Mouse (Mus musculus): ENCODE data around the gene Camkk2. TPM values are rescaled to one million over a fixed set of nuclear protein-coding genes. Genes with fewer than 3 reads are reported as not detected.

Gene Camkk2
- polyA plus RNA-seq, 1 experiment from 2014 or later, result 29.3 TPM

DNA sequence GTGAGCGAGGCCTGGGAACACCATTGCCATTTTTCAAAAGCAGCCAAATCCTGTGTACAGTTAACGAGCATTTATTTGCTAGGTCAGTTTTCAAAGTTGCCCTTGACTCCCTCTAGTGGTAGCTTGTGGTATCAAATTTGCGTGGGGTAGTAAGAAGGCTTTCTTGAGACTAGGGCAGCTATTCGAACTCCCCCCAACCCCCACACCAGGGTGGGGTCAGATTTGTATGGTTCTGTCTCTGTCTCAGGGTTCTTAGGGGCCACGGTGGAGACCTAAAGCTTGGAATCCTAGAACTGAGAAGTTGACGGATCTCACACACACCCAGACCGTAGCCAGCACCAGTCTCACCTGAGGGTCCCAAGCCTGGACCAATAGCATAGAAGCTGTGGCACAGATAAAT, 53.1 kb downstream of the Camkk2 start:
- DNase-seq (ENCODE audit: low spot score), result peak; percentile 64
- 26% methylated on average over 7 of the region's 7 CpGs for WGBS
- no peak overlapping the region for H3K27ac ChIP-seq
- H3K4me3 ChIP-seq, result no peak overlapping the region
- H3K27me3 ChIP-seq (ENCODE audit: insufficient read depth, poor library complexity, severe bottlenecking), result no peaks in the 10 kb centered on the region
- no peaks in the 10 kb centered on the region for H3K4me1 ChIP-seq (replicated peaks)
- H3K36me3 ChIP-seq, result peaks cover 7% of the 10 kb centered on the region
- H3K9me3 ChIP-seq, result no peaks in the 10 kb centered on the region

- 87% methylated on average over 13 of the region's 13 CpGs for WGBS
- peaks cover 4% of the 10 kb centered on the region for H3K36me3 ChIP-seq
- H3K27me3 ChIP-seq (ENCODE audit: insufficient read depth, poor library complexity, severe bottlenecking), result no peaks in the 10 kb centered on the region
- H3K27ac ChIP-seq, result no peak overlapping the region
- no peaks in the 10 kb centered on the region for H3K4me1 ChIP-seq (replicated peaks)
- H3K9me3 ChIP-seq, result no peaks in the 10 kb centered on the region
- no peak for DNase-seq (ENCODE audit: low spot score)
- no peak overlapping the region for H3K4me3 ChIP-seq
These were observed 53.8 kb downstream of the Camkk2 start for GRCm38 (mm10) chr5:122725453-122725852.

DNA sequence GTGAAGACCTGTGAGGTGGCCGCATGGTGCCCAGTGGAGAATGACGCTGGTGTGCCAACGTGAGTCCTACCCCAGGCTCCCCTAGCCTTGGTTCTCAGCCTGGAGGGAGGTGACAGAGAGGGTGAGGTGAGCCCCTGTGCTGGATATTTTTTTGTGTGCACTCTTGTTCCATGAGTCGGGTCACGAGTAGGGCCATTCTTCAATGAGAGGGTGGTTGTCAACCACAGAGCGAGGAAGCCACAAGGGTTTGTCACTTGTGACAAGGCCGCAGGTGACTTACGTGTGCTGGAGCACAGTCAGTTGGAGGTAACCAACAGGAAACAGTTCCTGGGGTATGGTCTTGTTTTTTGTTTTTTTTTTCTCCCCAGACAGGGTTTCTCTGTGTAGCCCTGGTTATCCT, 60.0 kb downstream of the Camkk2 start:
- Histone ChIP-seq H3K27me3 (ENCODE audit: insufficient read depth, poor library complexity, severe bottlenecking) (no peaks in the 10 kb centered on the region), H3K27ac (no peak overlapping the region), H3K4me1 (replicated peaks) (no peaks in the 10 kb centered on the region), H3K36me3 (no peaks in the 10 kb centered on the region), H3K9me3 (0 out of 2 replicates have a peak, but pooled peaks cover 2% of the 10 kb centered on the region), H3K4me3 (no peak overlapping the region)
- WGBS, result 95% methylated on average over 8 of the region's 8 CpGs
- no peak for DNase-seq (ENCODE audit: low spot score)

GRCm38 (mm10) chr5:122718400-122718799, 60.8 kb downstream of the Camkk2 start:
- WGBS, result 88% methylated on average over 7 of the region's 7 CpGs
- Histone ChIP-seq H3K36me3 (no peaks in the 10 kb centered on the region), H3K27me3 (ENCODE audit: insufficient read depth, poor library complexity, severe bottlenecking) (no peaks in the 10 kb centered on the region), H3K4me1 (replicated peaks) (no peaks in the 10 kb centered on the region), H3K4me3 (no peak overlapping the region), H3K9me3 (0 out of 2 replicates have a peak, but pooled peaks cover 2% of the 10 kb centered on the region), H3K27ac (no peak overlapping the region)
- DNase-seq (ENCODE audit: low spot score), result no peak

GRCm38 (mm10) chr5:122716793-122717192, 62.4 kb downstream of the Camkk2 start:
- 90% methylated on average over 2 of the region's 2 CpGs for WGBS
- DNase-seq (ENCODE audit: low spot score), result no peak
- H3K27me3 ChIP-seq (ENCODE audit: insufficient read depth, poor library complexity, severe bottlenecking), result no peaks in the 10 kb centered on the region
- 0 out of 2 replicates have a peak, but pooled peaks cover 7% of the 10 kb centered on the region for H3K9me3 ChIP-seq
- no peak overlapping the region for H3K27ac ChIP-seq
- H3K4me1 ChIP-seq (replicated peaks), result no peaks in the 10 kb centered on the region
- H3K36me3 ChIP-seq, result no peaks in the 10 kb centered on the region
- H3K4me3 ChIP-seq, result no peak overlapping the region

DNA sequence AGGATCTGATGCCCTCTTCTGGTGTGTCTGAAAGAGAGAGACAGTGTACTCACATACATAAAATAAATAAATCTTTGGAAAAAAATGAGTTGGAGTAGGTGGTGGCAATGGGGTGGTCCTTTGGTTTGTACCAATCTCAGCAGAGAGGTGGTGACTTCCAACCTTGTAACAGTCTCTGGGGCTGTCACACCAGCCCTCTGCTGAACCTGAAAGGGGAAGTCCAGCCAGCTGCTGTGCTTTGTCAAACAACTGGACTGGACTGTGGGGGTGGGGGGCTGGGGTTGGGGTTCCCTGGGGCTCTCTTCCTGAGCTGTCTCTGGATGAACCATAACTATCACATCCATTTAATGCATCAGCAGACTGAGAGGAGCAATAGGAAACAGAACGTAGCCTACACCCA, 63.5 kb downstream of the Camkk2 start:
- DNase-seq (ENCODE audit: low spot score), result no peak
- Histone ChIP-seq H3K4me3 (no peak overlapping the region), H3K4me1 (replicated peaks) (no peaks in the 10 kb centered on the region), H3K27ac (no peak overlapping the region), H3K27me3 (ENCODE audit: insufficient read depth, poor library complexity, severe bottlenecking) (no peaks in the 10 kb centered on the region), H3K36me3 (no peaks in the 10 kb centered on the region), H3K9me3 (0 out of 2 replicates have a peak, but pooled peaks cover 7% of the 10 kb centered on the region)
- 74% methylated on average over 1 of the region's 1 CpGs for WGBS

DNA sequence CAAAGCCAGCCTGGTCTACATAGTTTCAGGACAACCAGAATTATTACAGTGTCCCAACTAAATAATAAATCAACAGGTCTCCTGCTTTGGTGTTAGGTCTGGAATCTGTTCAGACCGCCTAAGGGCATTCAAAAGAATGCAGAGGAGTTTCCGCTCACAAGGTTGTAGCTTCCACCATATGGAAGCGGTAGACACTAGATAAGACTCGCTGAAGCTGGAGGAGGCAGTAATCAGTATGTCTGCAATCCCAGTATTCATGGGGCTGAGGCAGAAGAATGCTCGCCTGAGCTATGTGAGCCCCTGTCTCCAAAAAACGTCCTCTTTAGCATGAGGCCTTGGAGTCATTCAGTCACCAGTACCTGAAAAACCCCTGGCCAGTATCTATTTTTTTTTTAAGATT, 70.4 kb downstream of the Camkk2 start:
- Histone ChIP-seq H3K27ac (no peak overlapping the region), H3K4me1 (replicated peaks) (peaks cover 18% of the 10 kb centered on the region), H3K9me3 (0 out of 2 replicates have a peak, but pooled peaks cover 5% of the 10 kb centered on the region), H3K4me3 (no peak overlapping the region), H3K27me3 (ENCODE audit: insufficient read depth, poor library complexity, severe bottlenecking) (0 out of 2 replicates have a peak, but pooled peaks cover 6% of the 10 kb centered on the region), H3K36me3 (no peaks in the 10 kb centered on the region)
- no peak for DNase-seq (ENCODE audit: low spot score)
- WGBS, result 87% methylated on average over 6 of the region's 6 CpGs

DNA sequence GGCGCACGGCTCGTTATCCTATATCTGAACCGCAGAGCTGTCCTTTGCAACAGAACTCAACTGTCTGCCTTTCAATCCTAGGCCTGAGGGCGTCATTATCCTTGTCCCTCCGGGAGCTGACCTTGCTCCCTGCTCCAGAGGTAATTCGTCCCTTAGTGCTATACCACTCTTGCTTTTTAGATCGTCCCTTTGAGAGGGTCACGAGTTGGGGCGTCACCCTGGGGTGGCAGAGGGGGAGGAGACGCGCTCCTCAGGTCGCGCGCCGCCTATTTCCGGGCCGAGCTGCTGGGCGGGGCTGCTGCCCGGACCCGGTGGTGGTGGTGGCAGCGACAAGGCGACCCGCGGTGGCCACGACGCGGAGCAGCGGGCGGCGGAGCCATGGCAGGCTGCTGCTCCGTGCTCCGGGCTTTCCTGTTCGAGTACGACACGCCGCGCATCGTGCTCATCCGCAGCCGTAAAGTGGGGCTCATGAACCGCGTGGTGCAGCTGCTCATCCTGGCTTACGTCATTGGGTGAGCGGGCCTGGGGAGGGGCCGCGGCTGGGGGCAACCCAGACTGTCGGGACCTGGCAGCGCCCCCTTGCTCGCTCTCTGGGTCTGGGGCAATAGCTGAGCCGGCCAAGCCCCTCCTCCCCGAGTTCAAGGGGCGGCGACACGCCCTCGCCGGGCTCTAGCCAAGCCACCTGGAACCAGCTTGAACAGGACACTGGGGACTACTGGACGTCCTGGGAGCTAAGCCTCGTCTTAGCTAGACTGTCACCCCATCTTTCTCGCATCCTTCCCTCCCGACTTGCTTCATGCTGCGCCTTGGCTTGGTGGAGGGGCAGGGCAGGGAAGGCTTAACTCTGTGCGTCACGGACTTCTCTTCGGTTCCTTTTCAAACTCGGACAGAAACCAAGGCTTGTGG, 71.7 kb downstream of the Camkk2 start, which contains the start of gene P2rx4:
TSS of gene P2rx4 (plus strand) at position 269 of the 906 bp plus-strand sequence.
- Histone ChIP-seq H3K27me3 (ENCODE audit: insufficient read depth, poor library complexity, severe bottlenecking) (0 out of 2 replicates have a peak, but pooled peaks cover 6% of the 10 kb centered on the region), H3K27ac (peak within 1 kb of the TSS; percentile 91), H3K36me3 (no peaks in the 10 kb centered on the region), H3K4me3 (peak within 1 kb of the TSS; percentile 78), H3K4me1 (replicated peaks) (peaks cover 18% of the 10 kb centered on the region), H3K9me3 (no peaks in the 10 kb centered on the region)
- 1% methylated on average over 66 of the region's 66 CpGs for WGBS
- peak; percentile 80 for DNase-seq (ENCODE audit: low spot score)

- Histone ChIP-seq H3K4me1 (replicated peaks) (peaks cover 18% of the 10 kb centered on the region), H3K27ac (peak overlapping the region; percentile 91), H3K4me3 (peak overlapping the region; percentile 78), H3K27me3 (ENCODE audit: insufficient read depth, poor library complexity, severe bottlenecking) (0 out of 2 replicates have a peak, but pooled peaks cover 6% of the 10 kb centered on the region), H3K36me3 (no peaks in the 10 kb centered on the region), H3K9me3 (no peaks in the 10 kb centered on the region)
- WGBS, result 37% methylated on average over 5 of the region's 5 CpGs
- no peak for DNase-seq (ENCODE audit: low spot score)
These were observed 72.3 kb downstream of the Camkk2 start for GRCm38 (mm10) chr5:122706917-122707275.

DNA sequence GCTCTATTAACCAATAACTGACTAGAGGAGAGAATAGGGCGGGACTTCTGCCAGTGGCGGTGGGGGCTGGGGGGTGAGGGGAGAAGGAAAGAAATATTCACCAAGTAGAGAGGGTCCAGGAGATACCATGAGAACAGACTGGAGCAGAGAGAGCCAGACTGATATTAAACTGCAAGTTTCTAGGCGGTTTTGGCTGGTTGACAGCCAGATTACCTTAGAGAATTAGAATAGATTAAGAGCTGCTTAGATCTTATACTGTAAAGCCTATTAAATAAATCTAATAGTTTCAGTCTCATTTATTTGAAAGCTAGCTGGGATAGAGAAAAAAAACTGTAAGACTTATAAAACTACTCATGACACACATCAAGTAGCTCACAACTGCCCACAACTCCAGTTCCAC, 74.0 kb downstream of the Camkk2 start:
- Histone ChIP-seq H3K27me3 (ENCODE audit: insufficient read depth, poor library complexity, severe bottlenecking) (0 out of 2 replicates have a peak, but pooled peaks cover 6% of the 10 kb centered on the region), H3K9me3 (no peaks in the 10 kb centered on the region), H3K36me3 (no peaks in the 10 kb centered on the region), H3K4me3 (no peak overlapping the region), H3K4me1 (replicated peaks) (peaks cover 18% of the 10 kb centered on the region), H3K27ac (no peak overlapping the region)
- WGBS, result 86% methylated on average over 3 of the region's 3 CpGs
- DNase-seq (ENCODE audit: low spot score), result no peak

- Histone ChIP-seq H3K27ac (no peak overlapping the region), H3K4me1 (replicated peaks) (peaks cover 18% of the 10 kb centered on the region), H3K4me3 (no peak overlapping the region), H3K9me3 (no peaks in the 10 kb centered on the region), H3K27me3 (ENCODE audit: insufficient read depth, poor library complexity, severe bottlenecking) (0 out of 2 replicates have a peak, but pooled peaks cover 6% of the 10 kb centered on the region), H3K36me3 (no peaks in the 10 kb centered on the region)
- 90% methylated on average over 4 of the region's 4 CpGs for WGBS
- no peak for DNase-seq (ENCODE audit: low spot score)
These were observed 74.6 kb downstream of the Camkk2 start for GRCm38 (mm10) chr5:122704571-122704970.

- 80% methylated on average over 2 of the region's 2 CpGs for WGBS
- peaks cover 18% of the 10 kb centered on the region for H3K4me1 ChIP-seq (replicated peaks)
- no peak overlapping the region for H3K27ac ChIP-seq
- no peaks in the 10 kb centered on the region for H3K9me3 ChIP-seq
- H3K4me3 ChIP-seq, result no peak overlapping the region
- H3K27me3 ChIP-seq (ENCODE audit: insufficient read depth, poor library complexity, severe bottlenecking), result 0 out of 2 replicates have a peak, but pooled peaks cover 6% of the 10 kb centered on the region
- no peak for DNase-seq (ENCODE audit: low spot score)
- no peaks in the 10 kb centered on the region for H3K36me3 ChIP-seq
These were observed 75.6 kb downstream of the Camkk2 start for GRCm38 (mm10) chr5:122703574-122703973.

GRCm38 (mm10) chr5:122702156-122702555, 77.1 kb downstream of the Camkk2 start:
- 84% methylated on average over 6 of the region's 6 CpGs for WGBS
- H3K9me3 ChIP-seq, result no peaks in the 10 kb centered on the region
- no peak for DNase-seq (ENCODE audit: low spot score)

More at GRCm38 (mm10) chr5:122702156-122702555, 77.1 kb downstream of the Camkk2 start:
- Histone ChIP-seq H3K27ac (no peak overlapping the region), H3K27me3 (ENCODE audit: insufficient read depth, poor library complexity, severe bottlenecking) (0 out of 2 replicates have a peak, but pooled peaks cover 6% of the 10 kb centered on the region), H3K36me3 (no peaks in the 10 kb centered on the region), H3K4me3 (no peak overlapping the region), H3K4me1 (replicated peaks) (peaks cover 8% of the 10 kb centered on the region)

Data from hindbrain, embryonic 10.5 days (tissue).